Mouse (Mus musculus) layer of hippocampus, postnatal 14 days (tissue): ENCODE data around the gene Sf3a3. TPM values are rescaled to one million over a fixed set of nuclear protein-coding genes. Genes with fewer than 3 reads are reported as not detected.

ENCODE experiments used
- DNase-seq, 2 experiments: peaks; one replicate each; pipeline ENCODE4 v3.0.0; 2021 to 2022; ENCODE audit warnings: low spot score in 2 of 2, mixed read lengths in 1 of 2
- total RNA-seq, 2 experiments: library from RNA; stranded (reverse); gene quantifications; 2 replicates each; pipeline ENCODE4 v1.2.3; 2021

Gene Sf3a3
- total RNA-seq, 2 experiments from 2014 or later = 33.2 to 35.7 TPM

- DNase-seq = no peak
Observed at GRCm38 (mm10) chr4:124736952-124737351, 22.4 kb downstream of the Sf3a3 start.

GRCm38 (mm10) chr4:124737486-124737885 is 22.9 kb downstream of the Sf3a3 start:
- no peak for DNase-seq

- DNase-seq = no peak
Observed at GRCm38 (mm10) chr4:124738013-124738412, 23.4 kb downstream of the Sf3a3 start.

- DNase-seq = no peak
Observed at GRCm38 (mm10) chr4:124738783-124739182, 24.2 kb downstream of the Sf3a3 start.

GRCm38 (mm10) chr4:124741376-124742343 is 27.1 kb downstream of the Sf3a3 start, which contains the start of gene Inpp5b:
Gene Inpp5b, plus strand, starts transcription at chr4:124741850.
- peak; percentile 84 to 90 for DNase-seq

GRCm38 (mm10) chr4:124742839-124743238 is 28.3 kb downstream of the Sf3a3 start:
- no peak for DNase-seq

GRCm38 (mm10) chr4:124746577-124746976 is 32.0 kb downstream of the Sf3a3 start:
- DNase-seq = no peak

GRCm38 (mm10) chr4:124747851-124748250 is 33.3 kb downstream of the Sf3a3 start:
- no peak for DNase-seq

GRCm38 (mm10) chr4:124751300-124752250 is 37.0 kb downstream of the Sf3a3 start:
- DNase-seq = peak; percentile 99

GRCm38 (mm10) chr4:124752281-124753199 is 38.0 kb downstream of the Sf3a3 start:
- DNase-seq = no peak

- DNase-seq = no peak
Observed at GRCm38 (mm10) chr4:124755526-124755925, 41.0 kb downstream of the Sf3a3 start.

GRCm38 (mm10) chr4:124759305-124759811 is 44.8 kb downstream of the Sf3a3 start:
- DNase-seq = no peak

- no peak for DNase-seq
Observed at GRCm38 (mm10) chr4:124761201-124761600, 46.6 kb downstream of the Sf3a3 start.

- DNase-seq = no peak
Observed at GRCm38 (mm10) chr4:124762858-124763452, 48.4 kb downstream of the Sf3a3 start.

GRCm38 (mm10) chr4:124765802-124766565 is 51.4 kb downstream of the Sf3a3 start:
- no peak for DNase-seq

- no peak for DNase-seq
Observed at GRCm38 (mm10) chr4:124766566-124766940, 52.0 kb downstream of the Sf3a3 start.

- no peak for DNase-seq
Observed at GRCm38 (mm10) chr4:124768963-124769591, 54.5 kb downstream of the Sf3a3 start.

GRCm38 (mm10) chr4:124770624-124771023 is 56.0 kb downstream of the Sf3a3 start:
- peak in 1 of 2 experiments; percentile 31 for DNase-seq

GRCm38 (mm10) chr4:124772125-124772524 is 57.5 kb downstream of the Sf3a3 start:
- no peak for DNase-seq
